In genomic region chr8:70440246-70440645, GRCm38 (mm10) we compare ENCODE assay signal across 9 mouse cellular contexts. TPM values are rescaled to one million over a fixed set of nuclear protein-coding genes. Genes with fewer than 3 reads are reported as not detected.
DNase-seq lines count a peak whose midpoint lies in the region; ATAC-seq and TF ChIP-seq lines count a peak whose summit lies in the region.
"Had no signal": no experiment of that assay in that cellular context is flagged by ENCODE, and none has a peak within 500 bp of the region (broad histone marks: within the 10 kb centered on the region; RNA-seq: fewer than 3 reads in every experiment).

No protein-coding gene starts in this region.

- no peak for DNase-seq in lung, postnatal 4 days
- DNase-seq in forebrain, embryonic 10.5 days (ENCODE audit: extremely low spot score, low spot score): no peak
- DNase-seq in stomach, postnatal 0 days (ENCODE audit: low spot score): no peak
- DNase-seq in frontal cortex, postnatal 14 days (ENCODE audit: low spot score in 2 of 2): no peak
- no peak for DNase-seq in gastrocnemius, postnatal 4 days (ENCODE audit: low spot score in 2 of 2)

- H3K9ac ChIP-seq in lung, embryonic 16.5 days (ENCODE audit: low read length): peak overlapping the region; percentile 71
- peak overlapping the region; percentile 77; the same call in 1 of the 2 replicates for H3K9ac ChIP-seq in liver, embryonic 12.5 days
- no peak overlapping the region for H3K9ac ChIP-seq in stomach, postnatal 0 days (ENCODE audit: low read length)

- no peak overlapping the region; the same call in 1 of the 2 replicates for H3K4me3 ChIP-seq in lung, embryonic 16.5 days (ENCODE audit: low read length)
- peak overlapping the region; percentile 75 for H3K4me3 ChIP-seq in forebrain, embryonic 10.5 days
- H3K4me3 ChIP-seq in liver, embryonic 12.5 days: peak overlapping the region; percentile 68
- no peak overlapping the region for H3K4me3 ChIP-seq in stomach, postnatal 0 days (ENCODE audit: low read depth, low read length)

- H3K9me3 ChIP-seq in lung, embryonic 16.5 days (ENCODE audit: control insufficient read depth, low read length): no peaks in the 10 kb centered on the region
- H3K9me3 ChIP-seq in forebrain, embryonic 10.5 days: no peaks in the 10 kb centered on the region
- H3K9me3 ChIP-seq in liver, embryonic 12.5 days (replicated peaks): no peaks in the 10 kb centered on the region
- no peaks in the 10 kb centered on the region for H3K9me3 ChIP-seq in stomach, postnatal 0 days (ENCODE audit: control insufficient read depth, low read length)

- no peak for TF ChIP-seq EP300 in stomach, postnatal 0 days (optimal IDR thresholded peaks at IDR 0.05)

- peak; percentile 34 for TF ChIP-seq CTCF in stomach, postnatal 0 days (IDR thresholded peaks at IDR 0.05; ENCODE audit: low read depth)

- H3K4me2 ChIP-seq in lung, embryonic 16.5 days (ENCODE audit: low read depth, low read length): peak overlapping the region; percentile 81
- H3K4me2 ChIP-seq in liver, embryonic 12.5 days: peak overlapping the region; percentile 91
- no peak overlapping the region for H3K4me2 ChIP-seq in stomach, postnatal 0 days (replicated peaks; ENCODE audit: low read depth)

- H3K4me1 ChIP-seq in lung, embryonic 16.5 days (replicated peaks; ENCODE audit: control insufficient read depth, insufficient read depth, low read length): peaks cover 11% of the 10 kb centered on the region
- H3K4me1 ChIP-seq in forebrain, embryonic 10.5 days: peaks cover 22% of the 10 kb centered on the region
- peaks cover 54% of the 10 kb centered on the region for H3K4me1 ChIP-seq in liver, embryonic 12.5 days
- H3K4me1 ChIP-seq in stomach, postnatal 0 days (replicated peaks; ENCODE audit: control insufficient read depth, insufficient read depth): no peaks in the 10 kb centered on the region

- WGBS in lung, embryonic 16.5 days: 32% methylated on average over 3 of the region's 3 CpGs
- WGBS in forebrain, embryonic 10.5 days: 49% methylated on average over 3 of the region's 3 CpGs
- 45% methylated on average over 3 of the region's 3 CpGs for WGBS in liver, embryonic 12.5 days (ENCODE audit: insufficient replicate concordance)
- whole genome bisulfite sequencing in stomach, postnatal 0 days: 46% methylated on average over 3 of the region's 3 CpGs

- no peaks in the 10 kb centered on the region for H3K27me3 ChIP-seq in lung, embryonic 16.5 days (ENCODE audit: control insufficient read depth, insufficient read depth, low read depth, low read length)
- H3K27me3 ChIP-seq in forebrain, embryonic 10.5 days (ENCODE audit: poor library complexity, severe bottlenecking): no peaks in the 10 kb centered on the region
- H3K27me3 ChIP-seq in liver, embryonic 12.5 days (replicated peaks): 0 out of 2 replicates have a peak, but pooled peaks cover 4% of the 10 kb centered on the region
- no peaks in the 10 kb centered on the region for H3K27me3 ChIP-seq in stomach, postnatal 0 days (ENCODE audit: control insufficient read depth, insufficient read depth, low read length)

- H3K36me3 ChIP-seq in lung, embryonic 16.5 days (ENCODE audit: control insufficient read depth, insufficient read depth, low read length): no peaks in the 10 kb centered on the region
- no peaks in the 10 kb centered on the region for H3K36me3 ChIP-seq in forebrain, embryonic 10.5 days (replicated peaks)
- H3K36me3 ChIP-seq in liver, embryonic 12.5 days: no peaks in the 10 kb centered on the region
- H3K36me3 ChIP-seq in stomach, postnatal 0 days (ENCODE audit: control insufficient read depth, insufficient read depth, low read length): no peaks in the 10 kb centered on the region

- ATAC-seq in lung, embryonic 16.5 days (ENCODE audit: low read depth): no peak
- no peak for ATAC-seq in liver, embryonic 12.5 days
- ATAC-seq in stomach, postnatal 0 days (ENCODE audit: low FRiP score, low TSS enrichment): no peak

- H3K27ac ChIP-seq in lung, embryonic 16.5 days (ENCODE audit: low read length): no peak overlapping the region
- peak overlapping the region; percentile 95 for H3K27ac ChIP-seq in forebrain, embryonic 10.5 days
- peak overlapping the region; percentile 84 for H3K27ac ChIP-seq in liver, embryonic 12.5 days
- no peak overlapping the region for H3K27ac ChIP-seq in stomach, postnatal 0 days (replicated peaks)

RNA-seq across cellular contexts. Expression of gene Crtc1, which starts 0.9 kb away (rescaled TPM):
- 13.9 and 15.4 TPM in 2 replicates for polyA plus RNA-seq in lung, embryonic 16.5 days (2015; fragmentation: Nextera tagmentation; extraction: Ambion mirVana)
- 14.8 and 16.4 TPM in 2 replicates for polyA plus RNA-seq in forebrain, embryonic 10.5 days (2016; fragmentation: Nextera tagmentation; extraction: Ambion mirVana)
- 6.6 and 6.9 TPM in 2 replicates for polyA plus RNA-seq in liver, embryonic 12.5 days (2016; fragmentation: Nextera tagmentation; extraction: Ambion mirVana)
- polyA plus RNA-seq in stomach, postnatal 0 days (2015; fragmentation: Nextera tagmentation; extraction: Ambion mirVana): 8.0 and 8.4 TPM in 2 replicates
- total RNA-seq in gastrocnemius, postnatal 4 days (2021): 10 to 100 TPM; 16.4 to 20.8 TPM

RNA-seq across cellular contexts. Expression of gene Klhl26, which starts 36.5 kb away (rescaled TPM):
- polyA plus RNA-seq in lung, embryonic 16.5 days (2015; fragmentation: Nextera tagmentation; extraction: Ambion mirVana): 28.8 and 29.4 TPM in 2 replicates
- 19.9 and 20.2 TPM in 2 replicates for polyA plus RNA-seq in forebrain, embryonic 10.5 days (2016; fragmentation: Nextera tagmentation; extraction: Ambion mirVana)
- 9.4 and 9.5 TPM in 2 replicates for polyA plus RNA-seq in liver, embryonic 12.5 days (2016; fragmentation: Nextera tagmentation; extraction: Ambion mirVana)
- polyA plus RNA-seq in stomach, postnatal 0 days (2015; fragmentation: Nextera tagmentation; extraction: Ambion mirVana): 10.4 and 12.4 TPM in 2 replicates
- 1 to 10 TPM; 8.1 to 10.0 TPM for total RNA-seq in gastrocnemius, postnatal 4 days (2021)

RNA-seq across cellular contexts. Expression of gene Tmem59l, which starts 46.9 kb away (rescaled TPM):
- 5.6 and 7.0 TPM in 2 replicates for polyA plus RNA-seq in lung, embryonic 16.5 days (2015; fragmentation: Nextera tagmentation; extraction: Ambion mirVana)
- 16.7 and 19.5 TPM in 2 replicates for polyA plus RNA-seq in forebrain, embryonic 10.5 days (2016; fragmentation: Nextera tagmentation; extraction: Ambion mirVana)
- polyA plus RNA-seq in liver, embryonic 12.5 days (2016; fragmentation: Nextera tagmentation; extraction: Ambion mirVana): 0.18 and 0.37 TPM in 2 replicates
- 2.4 and 2.8 TPM in 2 replicates for polyA plus RNA-seq in stomach, postnatal 0 days (2015; fragmentation: Nextera tagmentation; extraction: Ambion mirVana)
- total RNA-seq in gastrocnemius, postnatal 4 days (2021): not detected
- total RNA-seq: heart, adult 8-10 months; monocyte, adult 5-6 weeks had no signal

RNA-seq across cellular contexts. Expression of gene Crlf1, which starts 52.7 kb away (rescaled TPM):
- 166 and 169 TPM in 2 replicates for polyA plus RNA-seq in lung, embryonic 16.5 days (2015; fragmentation: Nextera tagmentation; extraction: Ambion mirVana)
- polyA plus RNA-seq in forebrain, embryonic 10.5 days (2016; fragmentation: Nextera tagmentation; extraction: Ambion mirVana): 34.1 and 48.4 TPM in 2 replicates
- 3.9 and 4.0 TPM in 2 replicates for polyA plus RNA-seq in liver, embryonic 12.5 days (2016; fragmentation: Nextera tagmentation; extraction: Ambion mirVana)
- 5.8 and 6.5 TPM in 2 replicates for polyA plus RNA-seq in stomach, postnatal 0 days (2015; fragmentation: Nextera tagmentation; extraction: Ambion mirVana)
- 1 to 10 TPM; 3.7 to 4.7 TPM for total RNA-seq in gastrocnemius, postnatal 4 days (2021)
- total RNA-seq: monocyte, adult 5-6 weeks had no signal

Comparison
In these comparisons a context has a peak if more than half of its experiments do, and no peak if none do; other contexts are left out.
1. H3K27ac ChIP-seq: peak in forebrain, embryonic 10.5 days (single experiment) and liver, embryonic 12.5 days (single experiment); none in lung, embryonic 16.5 days (single experiment) and stomach, postnatal 0 days (single experiment).
2. H3K4me3 ChIP-seq: peak in forebrain, embryonic 10.5 days (single experiment) and liver, embryonic 12.5 days (single experiment); none in lung, embryonic 16.5 days (single experiment) and stomach, postnatal 0 days (single experiment).